Mouse (Mus musculus) B cell, adult 2 months (primary cell): ENCODE measurements at regions not wholly inside any gene's neighbourhood (a gene's known extent, or its start where the extent isn't known, plus 50 kb on each side); places are given as distances from the start of the nearest gene placed in this dataset.
A peak's percentile ranks its signal among the peaks of the same experiment; 100 is the strongest.

ENCODE experiments used
- DNase-seq, 2 experiments: peaks; one replicate each; pipeline ENCODE4 v3.0.0; 2022

DNA sequence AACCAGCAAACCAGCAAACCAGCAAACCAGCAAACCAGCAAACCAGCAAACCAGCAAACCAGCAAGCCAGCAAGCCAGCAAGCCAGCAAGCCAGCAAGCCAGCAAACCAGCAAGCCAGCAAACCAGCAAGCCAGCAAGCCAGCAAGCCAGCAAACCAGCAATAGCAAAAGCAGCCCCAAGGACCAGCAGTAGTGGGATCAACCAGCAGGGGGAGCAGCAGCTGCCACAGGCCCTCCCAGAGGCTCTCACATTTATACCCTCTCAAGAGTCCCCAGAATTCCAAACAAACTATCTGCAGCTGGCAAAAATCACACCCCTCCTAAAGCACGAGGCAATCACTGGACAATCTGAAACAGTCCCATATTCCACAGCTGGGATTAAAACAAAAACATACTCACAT lies 341.6 kb upstream of the Hs6st1 start:
- DNase-seq = peak; percentile 78 to 79

DNA sequence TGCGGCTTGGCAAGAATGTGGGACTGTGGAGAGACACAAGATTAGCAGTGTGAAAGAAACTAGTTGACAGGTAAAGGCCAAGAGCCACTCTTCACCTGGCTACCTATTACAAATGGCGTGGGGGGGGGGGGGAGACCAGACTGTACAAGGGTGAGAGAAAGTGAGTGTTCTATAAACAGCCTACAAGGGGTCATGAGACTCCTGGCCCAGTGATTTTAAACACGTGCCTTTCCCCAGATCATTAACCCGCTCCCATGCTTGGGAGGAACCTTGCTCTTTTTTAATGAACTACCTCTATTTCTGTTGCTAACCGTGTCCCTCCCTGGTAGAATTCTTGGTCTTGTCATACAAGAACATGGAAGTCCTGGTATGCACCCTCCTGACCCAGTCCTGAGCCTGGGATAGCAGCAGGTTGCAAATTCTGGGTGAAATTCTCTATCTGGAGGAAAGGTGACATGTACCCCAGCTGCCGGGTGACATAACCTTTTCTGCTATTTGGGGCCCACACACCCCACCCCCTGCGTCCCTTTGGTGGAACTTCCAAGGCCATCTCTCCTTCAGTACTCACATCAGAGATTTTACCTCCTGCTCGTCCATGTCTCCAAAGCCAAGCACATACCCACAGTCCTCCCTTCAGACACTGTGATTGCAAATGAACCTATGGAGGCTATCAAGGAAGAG lies 340.8 kb upstream of the Hs6st1 start:
- no peak for DNase-seq

DNA sequence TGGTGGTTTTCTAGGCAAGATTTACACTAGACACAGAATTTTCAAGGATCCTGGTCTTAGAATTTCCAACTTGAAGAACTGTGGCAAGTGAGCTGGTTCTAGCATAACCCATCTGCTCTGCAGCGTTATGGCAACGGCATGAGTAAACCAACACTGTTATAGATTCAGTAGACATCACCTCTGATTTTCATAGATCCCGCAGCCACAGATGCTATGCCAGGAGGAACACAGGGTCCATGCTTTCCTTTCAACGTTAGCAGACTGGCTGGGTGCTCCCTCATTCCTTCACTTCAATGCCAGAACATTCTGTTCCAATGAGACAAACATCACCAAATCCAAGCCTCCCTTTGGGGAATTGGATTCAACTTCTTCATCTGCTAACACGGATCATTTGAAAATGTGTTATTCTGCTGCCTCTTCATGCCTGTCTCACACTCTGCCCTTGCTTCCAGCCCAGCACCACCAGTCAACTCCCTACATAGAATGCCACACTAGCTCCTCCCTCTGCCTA lies 338.4 kb upstream of the Hs6st1 start:
- DNase-seq = no peak

DNA sequence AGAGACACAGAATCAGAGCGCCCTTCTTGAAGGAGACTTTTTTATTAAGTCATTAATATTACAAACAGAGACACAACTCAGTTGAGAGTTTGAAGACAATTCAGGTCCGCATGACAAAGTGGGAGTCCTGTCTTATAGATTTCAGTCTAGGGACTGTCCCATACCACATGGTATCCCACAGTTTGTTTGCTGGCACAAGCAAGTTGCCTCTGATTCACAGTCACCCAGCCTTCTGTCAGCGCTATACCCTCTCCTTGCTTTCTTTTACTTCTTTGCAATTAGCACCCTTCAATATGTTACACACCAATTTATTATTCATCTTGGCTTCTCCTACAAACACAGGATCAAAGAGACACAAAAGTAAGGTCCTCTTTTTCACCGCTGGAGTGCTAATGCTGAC lies 337.9 kb upstream of the Hs6st1 start:
- no peak for DNase-seq

DNA sequence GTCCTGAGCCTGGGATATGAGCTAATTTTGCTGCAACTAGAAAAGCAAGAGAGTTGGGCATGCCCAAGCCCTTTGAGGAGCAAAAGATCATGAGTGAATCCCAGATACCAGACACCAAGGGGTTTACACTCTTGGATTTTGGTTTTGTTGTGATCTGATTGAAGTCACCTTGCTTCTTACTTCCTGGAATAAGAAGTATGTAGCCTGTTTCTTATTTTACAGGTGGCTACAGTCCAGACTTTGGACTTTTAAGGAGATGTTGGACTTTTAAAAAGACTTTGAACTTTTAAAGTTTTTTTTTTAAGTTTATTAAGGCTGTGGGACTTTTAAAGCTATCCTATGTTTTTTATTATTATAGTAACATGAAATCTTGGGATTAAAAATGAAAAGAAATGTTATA lies 332.0 kb upstream of the Hs6st1 start:
- DNase-seq = no peak

DNA sequence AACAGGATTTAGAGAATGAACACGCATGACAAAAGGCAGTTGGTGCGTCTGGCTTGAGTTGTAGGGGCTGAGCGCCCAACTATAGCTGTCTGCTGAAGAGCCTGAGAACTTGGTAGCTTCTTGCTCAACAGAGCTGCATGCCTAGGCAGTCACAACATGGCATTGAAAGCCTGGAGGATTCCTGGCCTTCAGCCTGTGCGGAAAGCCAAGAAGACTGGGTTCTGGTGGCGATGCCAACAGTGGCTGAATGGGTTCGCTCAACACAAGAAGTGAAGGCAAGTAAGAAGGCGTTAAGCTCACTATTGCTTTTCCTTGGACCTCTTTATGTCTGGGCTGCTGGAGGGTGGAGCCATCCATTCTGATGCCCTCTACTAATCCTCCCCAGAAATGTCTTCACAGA lies 318.6 kb upstream of the Hs6st1 start:
- no peak for DNase-seq

DNA sequence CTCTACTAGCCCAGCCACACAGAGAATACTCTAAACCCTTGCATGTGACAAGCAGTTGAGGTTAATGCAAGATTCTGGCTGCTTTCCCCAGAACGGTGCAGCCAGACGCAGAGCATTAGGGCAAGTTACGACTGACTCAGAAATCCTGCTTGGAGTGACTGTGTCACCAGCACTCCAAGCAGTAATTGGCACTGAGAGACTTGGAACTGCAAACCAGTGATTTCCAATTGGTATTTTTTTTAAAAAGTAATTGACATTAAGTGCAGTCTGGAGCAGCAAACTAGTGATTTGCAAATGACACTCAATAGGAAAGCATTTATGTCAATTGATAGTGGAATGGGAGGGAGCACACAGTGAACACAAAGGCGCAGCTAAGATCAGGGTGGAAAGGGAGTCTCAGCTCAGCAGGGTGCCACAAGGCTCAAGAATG lies 318.1 kb upstream of the Hs6st1 start:
- no peak for DNase-seq

DNA sequence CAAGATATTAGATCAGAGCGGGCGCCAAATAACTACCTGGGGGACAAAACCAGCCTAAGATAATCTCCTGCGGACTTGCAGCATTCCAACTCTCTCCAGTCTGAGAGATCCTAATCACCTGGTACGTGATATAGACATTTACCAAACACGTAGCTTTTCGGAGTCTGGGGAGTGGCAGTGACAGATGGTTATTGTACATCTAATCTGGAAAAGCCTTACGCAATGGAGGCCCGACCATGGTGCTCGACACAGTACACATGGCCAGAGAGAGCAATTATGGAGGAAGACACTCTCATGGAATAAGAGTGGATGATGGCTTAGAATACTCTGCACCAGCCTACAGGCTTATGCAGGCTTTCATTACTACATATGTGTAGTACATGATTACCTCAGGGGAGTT lies 315.6 kb upstream of the Hs6st1 start:
- DNase-seq = no peak

DNA sequence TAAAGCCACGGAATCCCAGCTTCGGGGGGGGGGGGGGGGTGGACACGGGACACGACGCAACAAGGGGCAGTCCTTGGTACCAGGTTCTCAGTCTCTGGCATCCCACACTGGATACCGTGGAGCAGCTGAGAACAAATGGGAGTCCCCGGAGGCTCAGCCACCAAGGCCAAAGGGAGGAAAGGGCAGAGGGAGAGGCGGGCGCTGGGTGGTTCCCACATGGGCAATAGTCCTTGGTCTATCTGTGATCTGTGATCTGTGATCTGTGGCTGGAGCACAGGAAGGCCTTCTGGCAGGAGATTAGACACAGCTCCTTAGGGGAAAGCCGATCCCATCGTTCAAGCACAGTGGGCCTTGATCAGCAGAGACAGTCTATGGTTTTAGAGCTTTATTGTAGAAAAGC lies 314.0 kb upstream of the Hs6st1 start:
- no peak for DNase-seq

DNA sequence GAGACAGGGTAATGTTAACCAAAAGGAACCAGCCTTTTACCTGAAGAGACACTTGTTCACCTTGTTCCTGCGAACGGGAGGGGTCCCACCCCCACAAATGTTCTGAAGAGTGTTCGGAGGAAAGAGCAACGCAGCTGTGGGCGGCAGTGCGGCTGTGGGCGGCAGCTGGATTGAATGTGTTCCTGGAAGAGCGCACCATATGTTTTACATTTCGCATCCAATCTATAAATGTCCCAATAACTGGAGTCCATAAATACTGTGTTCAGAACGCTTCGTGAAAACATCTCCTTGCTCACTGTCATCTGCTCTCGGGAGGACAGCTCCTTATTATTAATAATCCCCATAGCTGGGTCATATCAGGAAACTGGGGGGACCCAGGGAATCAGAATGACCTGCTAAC lies 309.2 kb upstream of the Hs6st1 start:
- no peak for DNase-seq

DNA sequence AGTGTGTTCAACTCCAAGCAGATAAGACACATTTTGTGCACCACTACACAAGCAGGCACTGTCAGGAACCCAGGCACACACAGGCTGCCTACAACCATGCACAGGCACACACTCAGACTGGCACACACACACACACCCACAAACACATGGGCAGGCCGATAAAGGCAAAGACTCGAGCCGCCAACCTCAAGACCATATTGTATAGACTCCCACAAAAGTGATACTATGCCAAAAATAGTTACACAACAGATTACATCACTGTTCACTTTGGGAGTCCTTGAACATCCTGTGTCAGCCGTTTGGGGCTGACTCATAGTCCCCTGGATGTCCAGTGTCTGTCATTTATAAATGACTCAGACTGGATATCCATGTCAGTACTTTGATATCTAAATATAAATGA lies 308.6 kb upstream of the Hs6st1 start:
- no peak for DNase-seq

DNA sequence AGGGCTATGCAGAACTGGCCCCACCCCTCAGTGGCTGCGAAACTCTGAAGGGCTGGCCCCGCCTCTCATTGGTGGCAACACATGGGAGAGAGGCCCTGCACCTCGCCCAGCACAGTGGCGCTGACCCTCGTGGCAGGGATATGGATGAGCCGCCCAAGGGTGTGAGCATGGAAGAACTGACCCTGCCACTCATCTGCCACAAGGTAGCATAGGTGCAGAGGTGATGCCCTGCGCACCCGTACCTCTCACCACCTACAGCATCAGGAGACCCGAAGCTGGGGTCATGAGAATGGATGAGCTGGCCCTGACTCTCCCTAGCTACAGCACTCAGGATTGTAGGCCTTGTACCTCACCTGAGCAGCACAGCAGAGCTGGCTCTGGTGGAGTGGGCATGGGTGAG lies 305.1 kb upstream of the Hs6st1 start:
- no peak for DNase-seq

DNA sequence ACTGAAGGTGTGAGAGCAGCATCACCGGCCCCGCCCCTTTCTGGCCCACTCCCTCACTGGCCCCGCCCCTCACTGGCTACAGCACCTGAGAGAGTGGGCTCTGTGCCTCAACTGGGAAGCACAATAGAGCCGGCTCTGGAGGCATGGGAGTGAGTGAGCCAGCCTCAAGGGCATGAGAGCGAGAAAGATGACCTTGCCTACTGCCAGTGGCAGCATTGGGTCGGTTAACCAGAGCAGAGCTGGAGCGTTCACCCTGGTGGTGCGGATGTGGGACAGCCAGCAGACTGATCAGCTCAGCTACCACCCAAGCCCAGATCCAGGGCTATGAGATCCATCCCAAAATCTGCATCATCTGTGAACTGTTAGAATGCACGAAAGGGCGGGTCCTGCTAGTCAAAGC lies 304.7 kb upstream of the Hs6st1 start:
- no peak for DNase-seq

DNA sequence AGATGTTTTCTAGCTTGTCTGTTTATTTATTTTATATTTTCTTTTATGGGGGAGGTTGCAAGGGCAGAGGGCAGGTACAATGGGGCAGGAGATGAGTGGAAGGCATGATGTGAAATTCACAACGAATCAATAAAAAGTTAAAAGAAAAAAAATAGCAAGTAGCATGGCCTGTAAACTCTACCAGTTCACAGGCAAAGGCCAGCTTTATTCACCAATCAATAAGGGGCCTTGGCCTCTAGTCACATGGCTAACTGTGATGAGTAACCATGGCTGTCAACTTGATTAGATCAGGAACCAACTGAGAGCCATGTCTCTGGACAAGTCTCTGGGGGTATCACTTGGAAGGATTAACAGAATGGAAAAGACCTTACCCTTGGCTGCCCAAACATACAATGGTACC lies 304.1 kb upstream of the Hs6st1 start:
- no peak for DNase-seq

DNA sequence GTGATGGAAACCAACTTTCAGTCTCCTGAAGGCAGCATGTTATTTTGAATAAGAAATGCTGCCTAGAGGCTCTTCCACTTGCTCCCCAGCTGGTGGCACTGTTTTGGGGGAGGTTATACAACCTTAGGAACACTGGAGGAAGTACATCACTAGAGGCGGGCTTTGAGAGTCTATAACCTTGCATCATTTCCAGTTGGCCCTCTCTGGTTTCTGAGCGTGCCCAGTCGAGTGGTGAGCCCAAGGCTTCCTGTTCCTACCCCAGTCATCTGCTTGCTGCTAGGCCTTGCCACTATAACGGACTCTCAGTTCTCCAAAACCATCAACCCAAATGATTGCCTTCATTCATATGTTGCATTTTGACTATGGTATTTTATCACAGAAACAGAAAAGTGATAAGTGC lies 302.5 kb upstream of the Hs6st1 start:
- peak in 1 of 2 experiments; percentile 9 for DNase-seq

DNA sequence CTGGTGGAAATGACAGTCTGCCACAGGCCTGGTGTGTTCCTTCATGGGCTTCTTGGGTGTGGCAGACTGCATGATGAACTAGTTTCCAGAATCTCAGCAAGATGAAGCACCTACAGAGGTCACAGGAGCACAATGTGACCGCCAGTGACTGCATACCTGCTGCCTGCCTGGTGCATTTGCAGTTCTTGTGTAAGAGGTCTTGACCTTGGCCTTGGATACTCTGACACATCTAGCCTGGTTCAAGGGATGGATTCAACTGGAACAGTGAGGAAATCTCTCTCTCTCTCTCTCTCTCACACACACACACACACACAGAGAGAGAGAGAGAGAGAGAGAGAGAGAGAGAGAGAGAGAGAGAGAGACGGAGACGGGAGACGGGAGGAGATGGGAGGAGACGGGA lies 301.9 kb upstream of the Hs6st1 start:
- DNase-seq = no peak

DNA sequence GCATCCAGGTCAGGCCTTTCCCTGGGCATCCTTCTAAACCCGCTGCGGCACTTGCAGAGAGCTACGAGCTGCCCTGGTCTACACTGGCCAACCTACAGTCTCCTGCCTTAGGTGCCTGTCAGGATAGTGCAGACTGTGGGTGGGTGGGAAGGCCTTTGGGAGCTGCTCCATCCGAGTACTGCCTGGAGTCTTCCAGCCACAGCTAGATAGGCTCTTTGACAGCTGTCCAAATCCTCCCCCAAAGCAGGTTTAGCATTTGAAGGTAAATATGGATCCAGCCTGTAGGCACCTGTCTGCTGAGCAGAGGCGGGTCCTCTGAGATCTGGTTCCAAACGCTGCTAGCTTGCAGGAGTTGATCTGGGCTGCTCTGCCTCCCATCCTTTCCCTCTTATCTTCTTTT lies 295.6 kb upstream of the Hs6st1 start:
- no peak for DNase-seq

DNA sequence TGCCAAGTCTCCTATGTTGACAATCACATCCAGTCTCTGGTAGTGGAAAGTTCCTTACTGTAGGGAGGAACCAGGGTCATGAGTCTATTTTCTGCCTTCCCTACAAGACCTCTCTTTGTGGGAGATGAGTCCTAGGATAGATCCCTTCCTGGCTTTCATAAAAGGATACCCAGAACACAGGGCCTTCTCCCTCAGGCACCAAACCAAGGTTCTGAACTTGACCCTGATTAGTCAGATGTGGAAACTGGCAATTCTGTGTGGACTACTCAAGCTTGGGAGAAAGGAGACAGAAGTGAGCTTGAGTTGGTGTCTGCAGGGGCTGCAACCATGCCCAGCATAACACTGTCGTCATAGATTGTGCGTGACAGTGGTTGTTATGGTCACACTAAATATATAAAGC lies 293.6 kb upstream of the Hs6st1 start:
- no peak for DNase-seq

DNA sequence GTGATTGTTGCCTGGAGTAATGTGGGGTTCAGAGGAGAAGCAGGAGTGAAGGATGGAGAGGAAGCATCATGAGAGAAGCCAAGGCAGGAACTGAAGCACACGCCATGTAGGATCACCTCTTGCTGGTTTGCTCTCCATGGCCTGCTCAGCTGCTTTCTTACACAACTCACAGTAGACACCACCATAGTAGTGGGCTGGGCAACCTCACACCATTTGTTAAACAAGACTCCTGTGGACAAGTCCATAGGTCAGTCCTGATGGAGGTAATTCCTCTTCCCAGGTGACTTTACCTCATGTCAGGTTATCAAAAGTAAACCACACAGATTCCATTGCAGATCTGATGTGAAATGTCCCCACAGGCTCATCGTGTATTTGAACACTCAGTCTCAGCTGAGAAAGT lies 285.5 kb upstream of the Hs6st1 start:
- no peak for DNase-seq

DNA sequence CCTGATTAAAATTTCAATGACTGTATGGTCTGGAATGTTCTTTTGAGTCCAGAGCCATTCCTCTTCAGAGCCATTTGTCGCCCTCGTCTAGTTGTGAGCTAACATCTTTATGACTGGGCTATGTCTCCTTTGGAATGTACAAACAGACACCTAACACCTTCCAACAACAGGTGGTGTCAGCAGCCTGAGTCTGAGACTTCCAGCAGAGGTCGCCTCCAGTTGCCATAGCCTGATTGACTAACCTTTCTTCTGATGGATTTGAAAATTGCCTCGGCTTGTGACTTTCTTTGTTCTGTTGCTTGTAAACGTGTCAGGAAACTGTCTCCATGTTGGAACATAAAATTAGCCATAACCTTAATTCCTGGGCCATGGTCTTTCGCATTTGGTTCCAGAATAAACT lies 284.8 kb upstream of the Hs6st1 start:
- no peak for DNase-seq

DNA sequence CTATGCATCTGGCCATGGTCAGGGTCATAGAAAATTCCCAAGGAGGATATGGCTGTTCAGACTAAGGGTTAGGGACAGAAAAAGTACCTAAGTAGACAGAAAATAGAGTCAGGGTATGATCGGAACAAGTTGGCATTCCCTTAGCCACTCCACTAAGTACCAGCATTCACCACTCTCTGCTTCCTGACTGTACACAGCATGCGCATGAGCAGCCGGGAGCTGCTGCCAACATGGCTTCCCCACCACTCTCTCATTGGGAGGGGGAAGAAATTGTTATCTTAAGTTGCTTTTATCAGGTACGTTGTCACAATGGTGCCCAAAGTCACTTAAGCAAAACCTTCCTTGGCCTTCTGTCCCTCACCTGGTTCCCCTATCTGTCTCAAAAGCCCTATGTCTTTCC lies 282.0 kb upstream of the Hs6st1 start:
- no peak for DNase-seq

DNA sequence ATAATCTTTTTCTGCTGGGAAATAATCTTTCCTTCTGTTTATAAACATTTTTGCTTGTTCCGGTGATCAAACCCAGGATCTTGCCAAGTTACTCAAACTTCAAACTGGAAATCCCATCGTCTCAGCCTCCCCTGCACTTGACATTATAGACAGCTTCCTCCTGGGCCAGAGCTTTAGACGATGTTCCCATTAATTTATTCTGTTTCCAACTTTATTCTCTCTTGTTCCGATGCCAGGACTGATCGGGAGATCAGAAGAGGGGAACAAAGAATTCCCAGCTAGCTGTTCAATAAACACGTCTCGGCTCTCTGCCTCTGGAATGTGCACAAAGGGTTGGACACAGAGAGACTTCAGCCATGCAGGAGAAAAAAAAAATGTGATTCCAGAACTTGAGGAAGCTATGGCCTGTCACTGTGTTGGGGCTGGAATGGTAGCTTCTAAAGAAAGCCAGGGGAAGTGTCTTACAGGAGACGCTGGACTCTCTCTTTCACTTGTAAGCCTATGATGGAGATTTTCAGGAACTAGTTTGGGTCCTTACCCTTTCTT lies 281.5 kb upstream of the Hs6st1 start:
- no peak for DNase-seq

DNA sequence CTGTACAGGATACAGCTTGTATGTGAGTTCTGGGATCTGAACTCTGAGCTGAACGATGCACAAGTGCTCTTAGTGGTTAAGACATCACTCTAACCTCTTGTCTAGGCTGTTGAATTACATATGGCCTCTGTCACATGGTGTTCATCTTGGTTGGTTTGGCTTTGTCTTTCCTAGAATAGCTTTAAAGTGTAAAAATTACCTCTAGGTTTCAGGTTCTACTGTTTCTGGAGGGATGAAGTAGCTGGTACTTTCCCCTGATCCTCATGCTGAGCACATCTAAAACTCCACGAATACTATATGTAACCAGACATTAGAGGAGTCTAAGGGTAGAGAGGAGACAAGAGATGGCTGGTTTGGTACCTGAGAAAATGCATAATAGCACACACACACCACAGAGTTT lies 271.1 kb upstream of the Hs6st1 start:
- no peak for DNase-seq

DNA sequence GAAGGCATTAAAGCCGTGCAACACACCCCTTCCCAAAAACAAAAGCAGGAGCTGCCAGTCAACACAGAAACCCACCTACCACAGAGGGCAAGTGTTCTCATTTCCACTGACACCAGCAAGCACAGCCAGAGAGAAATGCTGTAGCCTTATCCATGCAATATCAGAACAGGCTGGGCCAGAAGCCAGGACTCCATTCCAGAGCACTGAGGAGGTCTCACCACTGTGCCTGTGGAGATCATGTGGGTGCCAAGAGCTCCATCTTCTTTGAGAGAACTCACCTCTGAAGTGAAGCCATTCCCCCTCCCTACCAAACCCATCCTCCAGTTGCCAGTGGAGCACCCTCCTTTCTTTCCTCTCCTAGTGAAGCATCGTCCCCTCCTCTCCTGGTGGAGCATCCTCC lies 270.7 kb upstream of the Hs6st1 start:
- no peak for DNase-seq

DNA sequence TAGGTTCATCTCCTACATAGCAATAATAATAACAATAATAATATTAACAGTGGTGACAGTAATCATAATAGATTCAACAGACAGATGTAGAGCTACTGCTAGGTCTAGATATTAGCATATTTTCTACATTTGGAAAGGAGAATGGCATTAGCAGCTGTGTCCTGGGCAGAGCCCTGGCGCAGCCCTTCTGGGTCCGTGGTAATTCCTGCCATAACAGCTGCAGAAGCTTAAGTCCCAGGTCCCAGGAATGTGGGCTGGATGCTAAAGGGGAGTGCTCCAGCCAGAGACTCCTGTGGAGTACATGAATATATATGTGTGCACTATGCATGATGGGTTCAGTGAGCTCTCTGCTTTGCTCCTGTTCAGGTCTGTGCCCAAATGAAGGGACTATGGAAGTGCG lies 262.7 kb upstream of the Hs6st1 start:
- no peak for DNase-seq
